Mouse (Mus musculus) skeletal muscle tissue, adult 2 months (tissue): Measurements from ENCODE around the gene Gm10644.
"Not testable (repeated sequence)": the region's sequence is repeated elsewhere in the genome, so short reads cannot be mapped to it uniquely, and the experiment has no call there.

ENCODE experiments used
- DNase-seq: peaks from one replicate; pipeline ENCODE4 v3.0.0-alpha.2; 2012; ENCODE audit warnings: low read depth, low spot score

The Gm10644 gene

GRCm38 (mm10) chr8:83955106-83955957 lies at the start of gene Gm10644, which contains the start of gene Asf1b:
Gm10644 (minus strand) TSS chr8:83955205.
Asf1b (plus strand) TSS chr8:83955507.
- peak; percentile 98 for DNase-seq

DNA sequence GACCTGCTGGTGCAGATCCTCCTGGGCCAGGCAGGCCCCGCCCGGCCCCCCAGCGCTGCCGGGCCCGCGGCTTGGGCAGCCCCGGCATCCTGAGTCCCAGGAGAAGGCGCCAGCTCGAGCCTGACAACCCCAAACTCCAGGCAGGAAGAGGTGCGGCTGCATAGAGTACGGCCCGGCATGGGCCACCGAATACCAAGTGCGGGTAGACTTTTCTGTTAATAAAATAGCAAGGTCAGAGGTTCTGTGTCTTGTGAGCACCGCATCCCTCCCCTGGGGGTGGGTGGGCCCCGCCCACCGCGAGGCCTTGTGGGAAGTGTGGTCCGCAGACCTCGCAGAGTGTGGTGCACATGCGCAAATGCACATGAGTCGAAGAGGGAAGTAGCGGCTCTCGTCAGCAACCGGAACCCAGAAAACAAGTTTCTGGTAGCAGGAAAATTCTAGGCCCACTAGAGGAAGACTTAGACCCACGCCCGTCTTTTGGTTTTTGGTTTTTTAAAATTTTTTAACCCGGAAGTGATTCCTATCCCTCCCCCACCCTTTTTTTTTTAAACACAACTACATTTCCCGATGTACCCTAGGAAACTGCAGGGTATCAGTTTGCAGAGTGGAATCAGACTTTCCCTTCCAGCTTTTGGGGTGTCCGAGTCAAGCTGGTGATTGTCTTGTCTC lies 49.7 kb upstream of the Gm10644 start:
- peak; percentile 97 for DNase-seq

GRCm38 (mm10) chr8:84003612-84004246 lies 48.7 kb upstream of the Gm10644 start:
- no peak for DNase-seq

- no peak for DNase-seq
These were observed 48.1 kb upstream of the Gm10644 start for GRCm38 (mm10) chr8:84002957-84003611.

DNA sequence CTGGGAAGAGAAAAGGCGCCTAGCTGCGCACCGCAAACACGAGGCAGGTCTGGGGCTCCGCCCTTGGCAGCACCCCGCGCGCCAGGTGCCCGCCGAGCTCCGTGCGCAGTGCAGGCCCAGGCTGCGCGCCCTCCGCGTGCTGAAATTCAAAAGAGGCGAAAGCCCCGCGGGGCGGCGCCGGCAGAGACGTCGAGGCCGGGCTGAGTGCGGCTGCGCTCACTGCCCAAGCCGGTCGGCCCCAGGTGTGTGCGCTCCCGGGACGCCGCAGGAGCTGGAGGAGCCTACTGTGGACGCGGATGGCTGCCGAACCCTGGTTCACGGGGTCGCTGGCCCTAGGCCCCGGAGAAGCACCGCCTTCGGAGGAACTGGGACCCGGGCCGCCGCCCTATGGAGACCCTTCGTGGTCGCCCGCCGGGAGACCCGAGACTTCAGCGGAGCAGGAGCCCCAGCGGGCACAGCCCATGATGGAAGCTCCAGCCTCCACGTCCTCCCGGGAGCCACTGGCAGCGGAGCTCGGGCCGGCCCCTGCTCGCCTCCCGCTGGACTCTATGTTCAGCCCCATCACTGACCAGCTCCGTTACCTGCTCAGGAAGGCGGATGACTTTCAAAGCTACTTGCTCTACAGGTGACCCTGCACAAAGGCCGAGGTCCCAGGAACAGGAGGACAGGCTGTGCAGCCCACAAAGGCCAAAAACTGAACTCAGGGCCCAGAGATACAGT lies 46.4 kb upstream of the Gm10644 start, which contains the start of gene 1700067K01Rik:
Gene 1700067K01Rik (plus strand): TSS at position 222 of the 720 bp plus-strand sequence.
- no peak for DNase-seq

GRCm38 (mm10) chr8:83999825-84000224 lies 44.8 kb upstream of the Gm10644 start:
- no peak for DNase-seq

DNA sequence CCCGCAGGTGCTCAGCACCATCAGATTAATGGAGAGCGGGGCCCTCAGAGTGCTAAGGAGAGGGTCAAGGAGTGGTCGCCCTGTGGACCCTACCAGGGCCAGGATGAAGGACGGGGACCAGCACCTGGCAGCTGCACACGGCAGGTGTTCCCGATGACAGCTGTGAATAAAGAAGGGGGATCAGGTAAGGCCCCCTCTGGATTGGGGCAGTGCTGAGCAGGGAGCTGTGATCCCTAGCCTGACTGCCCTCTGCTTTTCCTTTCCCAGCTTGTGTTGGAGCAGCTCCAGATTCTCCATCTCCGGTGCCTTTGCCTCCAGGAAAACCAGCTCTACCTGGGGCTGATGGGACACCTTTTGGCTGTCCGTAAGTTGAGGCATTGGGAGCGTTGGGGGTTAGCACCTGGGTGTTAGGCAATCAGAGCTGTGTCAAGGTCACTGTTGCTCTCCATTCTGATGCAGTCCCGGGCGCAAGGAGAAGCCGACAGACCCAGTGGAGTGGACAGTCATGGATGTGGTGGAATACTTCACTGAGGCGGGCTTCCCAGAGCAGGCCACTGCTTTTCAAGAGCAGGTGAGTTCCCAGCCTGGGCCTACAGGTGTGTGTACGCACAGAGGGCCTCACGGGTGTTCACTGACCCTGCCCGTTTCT lies 44.2 kb upstream of the Gm10644 start:
- DNase-seq, result no peak

GRCm38 (mm10) chr8:83998231-83999056 lies 43.4 kb upstream of the Gm10644 start:
- DNase-seq, result no peak

DNA sequence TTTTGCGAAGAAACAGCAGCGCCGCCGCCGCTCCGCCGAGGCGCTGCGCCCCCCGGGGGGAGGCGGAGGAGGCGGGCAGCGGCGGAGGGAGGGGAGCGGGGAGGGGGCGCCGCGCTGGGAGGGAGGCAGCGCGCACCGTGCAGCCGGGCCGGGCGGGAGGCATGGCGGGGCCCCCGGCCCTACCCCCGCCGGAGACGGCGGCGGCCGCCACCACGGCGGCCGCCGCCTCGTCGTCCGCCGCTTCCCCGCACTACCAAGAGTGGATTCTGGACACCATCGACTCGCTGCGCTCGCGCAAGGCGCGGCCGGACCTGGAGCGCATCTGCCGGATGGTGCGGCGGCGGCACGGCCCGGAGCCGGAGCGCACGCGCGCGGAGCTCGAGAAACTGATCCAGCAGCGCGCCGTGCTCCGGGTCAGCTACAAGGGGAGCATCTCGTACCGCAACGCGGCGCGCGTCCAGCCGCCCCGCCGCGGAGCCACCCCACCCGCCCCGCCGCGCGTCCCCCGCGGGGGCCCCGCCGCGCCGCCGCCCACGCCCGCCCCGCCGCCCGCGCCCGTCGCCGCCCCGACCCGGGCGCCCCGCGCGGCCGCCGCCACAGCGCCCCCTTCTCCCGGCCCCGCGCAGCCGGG lies 42.6 kb upstream of the Gm10644 start, which contains the start of gene Samd1:
Gene Samd1 (plus strand): TSS at position 162 of the 631 bp plus-strand sequence.
- DNase-seq, result no peak

- DNase-seq, result peak; percentile 93
These were observed 41.8 kb upstream of the Gm10644 start for GRCm38 (mm10) chr8:83996567-83997505.

DNA sequence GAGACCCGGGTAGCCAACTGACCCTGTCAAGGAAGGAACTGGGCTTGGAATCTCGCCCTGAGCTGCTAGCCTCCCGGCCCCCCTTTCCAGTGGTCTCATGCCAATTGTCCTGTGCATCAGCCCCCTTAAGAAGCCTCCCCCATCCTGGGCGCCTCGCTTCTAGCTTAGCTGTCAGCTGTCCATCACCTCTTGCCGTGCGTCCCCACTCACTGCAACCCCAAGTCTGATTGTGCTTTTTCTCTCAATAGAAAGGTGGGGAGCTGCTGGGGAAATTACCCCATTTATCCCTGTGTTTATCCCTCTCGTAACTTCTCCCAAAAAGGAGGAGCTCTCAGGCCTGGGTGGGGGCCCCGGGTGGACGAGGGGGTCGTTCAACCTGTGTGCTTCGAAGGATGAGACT lies 41.0 kb upstream of the Gm10644 start:
- no peak for DNase-seq

DNA sequence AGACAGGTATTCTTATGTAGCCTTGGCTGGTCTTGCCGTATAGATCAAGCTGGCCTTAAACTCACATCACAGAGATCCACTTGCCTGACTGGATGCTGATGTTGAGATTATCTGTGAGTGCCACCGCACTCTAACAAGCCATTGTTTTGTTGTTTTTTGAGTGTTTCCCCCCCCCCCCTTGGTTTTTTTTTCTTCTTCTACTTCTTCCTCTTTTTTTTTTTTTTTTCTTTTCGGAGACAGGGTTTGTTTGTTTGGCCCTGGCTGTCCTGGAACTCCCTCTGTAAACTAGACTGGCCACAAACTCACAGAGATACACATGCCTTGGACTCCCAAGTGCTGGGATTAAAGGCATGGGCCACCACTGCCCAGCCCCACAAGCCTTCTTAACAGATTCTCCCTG lies 39.0 kb upstream of the Gm10644 start:
- DNase-seq, result no peak

GRCm38 (mm10) chr8:83992488-83992887 lies 37.5 kb upstream of the Gm10644 start:
- no peak for DNase-seq

GRCm38 (mm10) chr8:83990170-83990569 lies 35.2 kb upstream of the Gm10644 start:
- DNase-seq, result no peak

DNA sequence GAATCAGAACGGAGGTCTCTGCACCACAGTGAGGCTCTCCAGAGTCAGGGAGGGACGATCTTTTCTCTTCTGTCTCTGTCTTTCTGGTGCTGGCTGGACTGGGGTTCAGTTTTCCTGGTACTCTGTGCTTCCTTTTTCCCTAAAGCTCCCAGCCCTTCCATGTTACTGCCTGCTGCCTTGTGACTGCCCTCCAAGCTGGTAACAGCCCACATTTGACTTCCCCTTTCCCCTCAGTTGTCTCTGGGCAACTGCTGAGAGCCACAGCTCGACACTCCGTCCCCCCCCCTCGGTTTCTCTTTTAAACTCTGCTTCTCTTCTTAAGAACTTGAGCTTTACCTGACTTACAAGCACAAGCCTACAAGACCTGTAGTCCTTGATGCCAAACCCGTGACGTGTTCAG lies 34.2 kb upstream of the Gm10644 start:
- DNase-seq, result no peak

GRCm38 (mm10) chr8:83983222-83983621 lies 28.2 kb upstream of the Gm10644 start:
- DNase-seq, result not testable (repeated sequence)

- no peak for DNase-seq
These were observed 27.4 kb upstream of the Gm10644 start for GRCm38 (mm10) chr8:83982449-83982848.

- no peak for DNase-seq
These were observed 26.5 kb upstream of the Gm10644 start for GRCm38 (mm10) chr8:83981533-83981932.
